Mouse (Mus musculus) c-Kit-positive CD71-negative TER-119-negative erythroid progenitor cells, embryonic 14.5 days (primary cell): ENCODE data around the gene Neb.

Experiments used
- DNase-seq: peaks from one replicate; pipeline ENCODE4 v3.0.0-alpha.2; 2013; ENCODE audit warnings: low read depth

Gene Neb

GRCm38 (mm10) chr2:52306635-52307034 lies 71.6 kb downstream of the Neb start:
- DNase-seq, result no peak

GRCm38 (mm10) chr2:52304554-52304953 lies 73.7 kb downstream of the Neb start:
- no peak for DNase-seq

- DNase-seq, result no peak
Measured at GRCm38 (mm10) chr2:52303405-52303804, 74.9 kb downstream of the Neb start.

- DNase-seq, result no peak
Measured at GRCm38 (mm10) chr2:52297969-52298368, 80.3 kb downstream of the Neb start.

GRCm38 (mm10) chr2:52296779-52297178 lies 81.5 kb downstream of the Neb start:
- DNase-seq, result no peak

- DNase-seq, result no peak
Measured at GRCm38 (mm10) chr2:52287436-52287835, 90.8 kb downstream of the Neb start.

- no peak for DNase-seq
Measured at GRCm38 (mm10) chr2:52286421-52286820, 91.9 kb downstream of the Neb start.

GRCm38 (mm10) chr2:52272146-52272545 lies 106.1 kb downstream of the Neb start:
- DNase-seq, result no peak

- no peak for DNase-seq
Measured at GRCm38 (mm10) chr2:52270911-52271310, 107.4 kb downstream of the Neb start.

GRCm38 (mm10) chr2:52262149-52262548 lies 116.1 kb downstream of the Neb start:
- DNase-seq, result peak; percentile 7

GRCm38 (mm10) chr2:52252037-52252436 lies 126.2 kb downstream of the Neb start:
- no peak for DNase-seq

GRCm38 (mm10) chr2:52248316-52248826 lies 129.9 kb downstream of the Neb start:
- DNase-seq, result no peak

- DNase-seq, result no peak
Measured at GRCm38 (mm10) chr2:52245091-52245490, 133.2 kb downstream of the Neb start.

GRCm38 (mm10) chr2:52242691-52243090 lies 135.6 kb downstream of the Neb start:
- no peak for DNase-seq

GRCm38 (mm10) chr2:52237892-52238291 lies 140.4 kb downstream of the Neb start:
- DNase-seq, result no peak

- DNase-seq, result no peak
Measured at GRCm38 (mm10) chr2:52227584-52227983, 150.7 kb downstream of the Neb start.

- DNase-seq, result no peak
Measured at GRCm38 (mm10) chr2:52224366-52224765, 153.9 kb downstream of the Neb start.

- peak; percentile 32 for DNase-seq
Measured at GRCm38 (mm10) chr2:52220074-52220473, 158.2 kb downstream of the Neb start.

GRCm38 (mm10) chr2:52215945-52216344 lies 162.3 kb downstream of the Neb start:
- DNase-seq, result no peak

- DNase-seq, result no peak
Measured at GRCm38 (mm10) chr2:52212561-52212961, 165.7 kb downstream of the Neb start.

GRCm38 (mm10) chr2:52211358-52211899 lies 166.8 kb downstream of the Neb start:
- DNase-seq, result no peak

- DNase-seq, result no peak
Measured at GRCm38 (mm10) chr2:52210685-52211084, 167.6 kb downstream of the Neb start.

- DNase-seq, result no peak
Measured at GRCm38 (mm10) chr2:52204992-52205391, 173.3 kb downstream of the Neb start.

- no peak for DNase-seq
Measured at GRCm38 (mm10) chr2:52193629-52194028, 184.6 kb downstream of the Neb start.
